Mouse (Mus musculus) embryonic fibroblast, embryonic 13.5 days (primary cell): ENCODE measurements around the gene Spast. TPM values are rescaled to one million over a fixed set of nuclear protein-coding genes. Genes with fewer than 3 reads are reported as not detected.

Experiments used
- H3K27ac ChIP-seq: 2 replicates; pipeline ENCODE4 v1.5.1; 2012; ENCODE audit warnings: low read length, control low read depth, inconsistent platforms; ENCODE audit not compliant: insufficient read depth
- H3K4me1 ChIP-seq: 2 replicates; pipeline ENCODE4 v1.6.1; 2011; ENCODE audit warnings: low read length; ENCODE audit not compliant: control insufficient read depth, insufficient read depth
- H3K4me3 ChIP-seq: 2 replicates; pipeline ENCODE4 v1.5.1; 2011; ENCODE audit warnings: mild to moderate bottlenecking, control low read depth, low read length; ENCODE audit not compliant: insufficient read depth
- CTCF ChIP-seq: IDR thresholded peaks from 2 replicates; pipeline ENCODE4 v1.5.1; 2011; ENCODE audit warnings: mild to moderate bottlenecking, control low read depth, low read length, moderate library complexity, borderline replicate concordance; ENCODE audit not compliant: insufficient read depth
- POLR2A ChIP-seq: IDR thresholded peaks from 2 replicates; pipeline ENCODE4 v1.6.1; 2011; ENCODE audit warnings: low read depth, mild to moderate bottlenecking, control low read depth, low read length, moderate library complexity
- polyA plus RNA-seq: library from polyadenylated mRNA; stranded (reverse); fragments of >200 nt; gene quantifications from 2 replicates; pipeline ENCODE4 v1.2.4, GENCODE M21; 2011; ENCODE audit warnings: low read depth; ENCODE audit not compliant: missing spikeins, insufficient read length

Spast gene
- 25.2 and 32.6 TPM in 2 replicates for polyA plus RNA-seq

DNA sequence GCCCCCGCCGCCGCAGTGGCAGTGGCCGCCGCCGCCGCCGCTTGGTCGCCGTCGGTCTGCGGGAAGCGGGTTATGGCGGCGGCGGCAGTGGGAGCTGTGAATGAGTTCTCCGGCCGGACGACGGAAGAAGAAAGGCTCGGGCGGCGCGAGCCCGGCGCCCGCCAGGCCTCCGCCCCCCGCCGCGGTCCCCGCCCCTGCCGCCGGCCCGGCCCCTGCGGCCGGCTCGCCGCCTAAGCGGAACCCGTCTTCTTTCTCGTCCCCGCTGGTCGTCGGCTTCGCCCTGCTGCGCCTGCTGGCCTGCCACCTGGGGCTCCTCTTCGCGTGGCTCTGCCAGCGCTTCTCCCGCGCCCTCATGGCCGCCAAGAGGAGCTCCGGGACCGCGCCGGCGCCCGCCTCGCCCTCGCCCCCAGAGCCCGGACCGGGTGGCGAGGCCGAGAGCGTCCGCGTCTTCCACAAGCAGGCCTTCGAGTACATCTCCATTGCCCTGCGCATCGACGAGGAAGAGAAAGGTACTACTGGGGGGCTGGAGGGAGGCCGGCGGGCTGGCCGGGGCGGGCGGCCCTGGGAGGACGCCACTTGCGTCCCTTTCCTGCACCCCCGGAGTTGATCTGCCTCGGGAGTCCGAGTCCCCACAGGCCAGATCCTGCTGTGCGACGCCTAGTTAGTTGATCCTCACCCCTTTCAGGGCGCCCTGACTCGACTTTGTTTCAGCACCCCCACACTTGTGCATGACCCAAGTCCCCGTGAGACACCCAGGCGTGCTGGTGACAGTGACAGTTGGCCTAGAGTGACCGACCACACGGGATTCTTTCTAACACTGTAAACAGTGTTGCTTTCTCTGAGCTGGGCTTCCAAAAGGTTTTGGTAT lies at the start of gene Spast:
Spast (plus strand) TSS at position 51 of the 868 bp plus-strand sequence.
- H3K27ac ChIP-seq = peak within 1 kb of the TSS; percentile 32
- TF ChIP-seq CTCF (no peak), POLR2A (peak; percentile 68)

DNA sequence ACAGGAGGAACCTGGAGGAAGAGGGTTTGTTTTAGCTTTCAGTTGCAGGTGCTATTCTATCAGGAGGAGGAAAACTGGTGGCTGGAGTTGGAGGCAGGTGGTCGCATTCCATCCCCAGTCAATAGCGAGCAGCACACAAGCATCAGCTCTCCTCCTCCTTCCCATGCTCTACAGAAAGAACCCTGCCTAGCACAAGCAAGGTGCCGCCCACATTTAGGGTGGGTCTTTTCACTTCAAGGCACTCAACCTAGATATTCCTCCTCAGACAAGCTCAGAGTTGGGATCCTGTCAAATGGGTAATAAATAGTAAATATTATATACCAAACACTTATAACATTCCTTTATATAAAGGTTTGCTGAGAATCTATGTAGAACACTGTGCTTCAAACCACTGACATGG lies 48.6 kb upstream of the Spast start:
- H3K4me1 ChIP-seq = peaks cover 9% of the 10 kb centered on the region
- no peak overlapping the region for H3K4me3 ChIP-seq
- H3K27ac ChIP-seq = no peak overlapping the region
- TF ChIP-seq POLR2A = no peak
- no peak for TF ChIP-seq CTCF

More for the DNA sequence above, at the start of gene Spast:
- Histone ChIP-seq H3K4me3 (peak within 1 kb of the TSS; percentile 94), H3K4me1 (peaks cover 2% of the 10 kb centered on the region; the same call in 1 of the 2 replicates)

- Histone ChIP-seq H3K4me1 (peaks cover 9% of the 10 kb centered on the region), H3K4me3 (no peak overlapping the region), H3K27ac (no peak overlapping the region)
- TF ChIP-seq CTCF (no peak), POLR2A (no peak)
These were observed 47.9 kb upstream of the Spast start for GRCm38 (mm10) chr17:74290869-74291268.

DNA sequence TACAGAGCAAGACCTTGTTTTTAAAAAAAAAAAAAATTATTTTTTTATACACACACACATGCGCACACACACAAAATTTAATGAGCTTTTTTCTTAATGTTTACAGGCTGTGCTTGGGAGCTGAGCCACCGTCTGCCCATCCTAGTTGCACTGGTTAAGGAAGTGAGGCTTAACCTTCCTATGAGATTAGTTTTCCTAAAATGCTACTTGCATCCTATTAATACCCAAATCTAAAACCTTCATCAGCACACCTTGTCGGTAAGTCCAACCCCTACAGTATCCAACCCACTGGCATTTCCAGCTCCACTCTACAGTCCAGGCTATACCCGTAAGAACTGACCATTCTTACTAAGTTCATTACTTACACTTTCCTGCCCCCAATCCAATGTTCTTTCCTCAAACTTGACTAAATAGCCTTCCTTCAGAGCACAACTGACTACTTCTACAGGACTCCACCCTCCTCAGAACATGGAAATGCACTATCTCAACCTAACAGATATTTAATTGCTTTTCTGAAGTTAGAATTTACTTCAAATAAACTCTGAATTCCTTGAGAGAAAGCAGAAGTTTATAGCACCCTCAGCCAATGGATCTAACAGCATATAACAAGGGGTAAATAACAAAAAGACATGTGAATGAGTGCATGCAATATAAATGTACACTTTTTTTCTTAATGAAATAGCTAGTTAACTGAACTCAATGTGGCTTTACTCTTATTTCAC lies 47.0 kb upstream of the Spast start:
- no peak overlapping the region for H3K4me3 ChIP-seq
- H3K4me1 ChIP-seq = peaks cover 9% of the 10 kb centered on the region
- TF ChIP-seq POLR2A = no peak
- no peak for TF ChIP-seq CTCF
- no peak overlapping the region for H3K27ac ChIP-seq

DNA sequence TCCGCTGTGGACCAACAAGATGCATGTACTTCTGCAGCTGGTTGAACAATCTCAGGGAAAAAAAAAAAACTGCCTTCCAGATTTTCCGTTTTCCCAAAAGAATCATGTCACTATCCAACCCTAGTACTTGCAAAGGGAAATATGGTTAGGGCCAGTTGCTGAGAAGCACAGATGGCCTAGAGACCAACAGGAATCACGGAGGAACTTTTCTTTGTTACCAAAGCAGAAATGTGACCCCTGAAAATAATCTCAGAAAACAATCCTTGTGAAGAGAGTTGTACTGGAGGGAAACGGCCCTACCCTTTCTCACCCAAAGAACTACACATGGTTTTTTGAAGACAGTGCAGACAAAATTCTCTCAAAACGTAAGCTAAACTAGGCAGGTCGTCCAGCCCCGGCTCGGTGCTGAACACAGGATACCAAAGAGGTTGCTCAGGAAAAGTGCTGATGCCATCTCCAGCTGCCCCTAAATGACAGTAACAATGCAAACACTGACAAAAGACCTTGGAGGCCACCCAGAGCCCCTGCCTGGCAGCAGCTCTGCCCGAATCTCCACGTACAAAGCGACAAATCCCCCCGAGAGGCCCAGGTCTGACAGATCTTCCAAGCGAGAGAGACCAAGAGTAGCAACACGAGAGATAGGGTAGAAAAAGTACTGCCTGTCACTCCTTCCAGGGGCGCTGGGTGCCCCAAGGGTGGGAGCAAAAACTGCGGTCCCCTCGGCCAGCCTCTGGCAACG lies 44.9 kb upstream of the Spast start:
- TF ChIP-seq CTCF (no peak), POLR2A (no peak)
- Histone ChIP-seq H3K4me3 (peak overlapping the region; percentile 99), H3K4me1 (peaks cover 4% of the 10 kb centered on the region; the same call in 1 of the 2 replicates), H3K27ac (peak overlapping the region; percentile 75)

- peak overlapping the region; percentile 75 for H3K27ac ChIP-seq
- TF ChIP-seq CTCF (no peak), POLR2A (peak; percentile 83)
- H3K4me1 ChIP-seq = no peaks in the 10 kb centered on the region
- peak overlapping the region; percentile 99 for H3K4me3 ChIP-seq
These were observed 44.3 kb upstream of the Spast start for GRCm38 (mm10) chr17:74294426-74295025.

DNA sequence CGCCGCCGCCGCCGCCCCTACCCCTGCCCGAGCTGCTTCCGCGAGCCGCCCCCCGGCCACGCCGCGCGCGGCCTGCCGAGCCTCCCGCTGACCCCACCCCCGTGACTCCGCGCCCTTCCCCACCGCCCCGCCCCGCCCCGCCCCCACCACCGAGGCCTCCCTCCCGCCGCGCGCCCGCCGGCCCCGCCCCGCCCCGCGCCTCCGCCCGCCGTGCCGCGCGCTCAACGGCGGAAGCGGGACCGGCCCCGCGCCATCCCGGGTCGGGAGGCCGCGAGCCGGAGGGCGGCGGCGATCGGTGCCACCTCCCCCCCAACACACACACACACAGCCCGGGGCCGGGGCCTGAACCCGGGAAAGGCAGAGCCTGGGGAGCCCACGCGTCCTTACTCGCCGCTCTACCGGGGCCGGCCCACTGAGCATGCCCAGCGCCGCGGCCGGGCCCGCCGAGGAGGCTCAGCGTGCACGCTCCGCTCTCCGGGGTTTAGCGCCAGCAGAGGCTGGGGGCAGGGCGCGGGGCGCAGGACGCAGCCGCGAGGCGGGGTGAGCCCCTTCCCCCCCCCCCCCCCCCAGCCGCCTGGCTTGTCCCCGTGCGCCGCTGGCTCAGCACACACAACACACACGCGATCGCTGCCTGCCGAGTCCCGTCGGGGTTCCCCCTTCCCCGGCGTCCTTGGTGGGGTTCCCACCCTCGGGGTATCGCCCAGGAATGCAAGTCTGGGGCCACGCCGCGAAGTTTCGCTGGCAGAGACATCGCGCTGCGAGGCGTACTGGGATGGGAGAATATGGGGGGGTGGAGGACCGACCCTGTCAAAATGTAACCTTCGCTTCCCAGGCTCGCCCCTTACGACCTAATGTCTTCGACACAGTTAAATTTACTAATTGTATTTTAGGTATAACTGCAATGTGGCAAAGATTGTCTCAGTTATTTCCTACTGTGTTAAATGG lies 43.5 kb upstream of the Spast start, which contains the start of gene Memo1:
Memo1 (minus strand) TSS at position 496 of the 945 bp plus-strand sequence.
- peak within 1 kb of the TSS; percentile 99 for H3K27ac ChIP-seq
- H3K4me3 ChIP-seq = peak within 1 kb of the TSS; percentile 99
- TF ChIP-seq POLR2A (peak; percentile 53), CTCF (no peak)
- no peaks in the 10 kb centered on the region for H3K4me1 ChIP-seq
